Mouse (Mus musculus): ENCODE measurements around the gene Slc7a9. TPM values are rescaled to one million over a fixed set of nuclear protein-coding genes. Genes with fewer than 3 reads are reported as not detected.

Slc7a9 gene
- total RNA-seq, 2 experiments from 2014 or later, result not detected

Other genes with a start within 250 kb of the Slc7a9 start
- 10 to 100 TPM; 15.6 to 17.7 TPM for gene Lrp3, start 233.3 kb upstream of the Slc7a9 start, total RNA-seq (2021)
- gene Gpatch1, start 130.4 kb upstream of the Slc7a9 start, total RNA-seq (2021), result 10 to 100 TPM; 11.7 to 17.2 TPM
- gene Rhpn2, start 114.6 kb upstream of the Slc7a9 start, total RNA-seq (2021), result 1 to 10 TPM; 4.2 to 4.5 TPM
- 1 to 10 TPM; 5.1 to 6.9 TPM for gene Faap24, start 52.0 kb upstream of the Slc7a9 start, total RNA-seq (2021)
- 10 to 100 TPM; 18.2 to 26.4 TPM for gene Cep89, start 51.8 kb upstream of the Slc7a9 start, total RNA-seq (2021)
- under 1 TPM; 0.30 to 0.33 TPM for gene Tdrd12, start 88.9 kb downstream of the Slc7a9 start, total RNA-seq (2021)
- 10 to 100 TPM; 54.1 to 64.3 TPM for gene Nudt19, start 107.5 kb downstream of the Slc7a9 start, total RNA-seq (2021)
- gene Rgs9bp, start 136.8 kb downstream of the Slc7a9 start, total RNA-seq (2021), result under 1 TPM; 0.51 to 0.88 TPM
- gene Ankrd27, start 137.4 kb downstream of the Slc7a9 start, total RNA-seq (2021), result 10 to 100 TPM; 30.1 to 35.3 TPM
- 100 to 1,000 TPM in 1 of 2 experiments, 10 to 100 TPM in 1; 96.1 to 103 TPM for gene Pdcd5, start 198.7 kb downstream of the Slc7a9 start, total RNA-seq (2021)

Data from adrenal gland, postnatal 10 days (tissue).